Mouse (Mus musculus) layer of hippocampus, adult 18-20 months (tissue): ENCODE results near the gene Ccna1. TPM values are rescaled to one million over a fixed set of nuclear protein-coding genes. Genes with fewer than 3 reads are reported as not detected.
A peak's percentile ranks its signal among the peaks of the same experiment; 100 is the strongest.

Experiments
- DNase-seq, 2 experiments: peaks; one replicate each; pipeline ENCODE4 v3.0.0; 2022; ENCODE audit warnings: low spot score in 2 of 2
- total RNA-seq, 2 experiments: library from RNA; stranded (reverse); gene quantifications; 2 replicates each; pipeline ENCODE4 v1.2.3; 2021

Ccna1 gene
- total RNA-seq, 2 experiments from 2014 or later: 1.6 to 1.7 TPM

GRCm38 (mm10) chr3:55065738-55066665, 10.7 kb upstream of the Ccna1 start:
- DNase-seq: no peak

GRCm38 (mm10) chr3:55064396-55064795, 9.1 kb upstream of the Ccna1 start:
- peak; percentile 60 to 86 for DNase-seq

- DNase-seq: no peak
Observed at GRCm38 (mm10) chr3:55062653-55063052, 7.4 kb upstream of the Ccna1 start.

GRCm38 (mm10) chr3:55056376-55056775, 1.1 kb upstream of the Ccna1 start:
- no peak for DNase-seq

GRCm38 (mm10) chr3:55055747-55056120, 433 bp upstream of the Ccna1 start:
- no peak for DNase-seq

GRCm38 (mm10) chr3:55054231-55054630, 1.1 kb downstream of the Ccna1 start:
- no peak for DNase-seq

GRCm38 (mm10) chr3:55044601-55045370, 10.5 kb downstream of the Ccna1 start:
- peak; percentile 27 to 61 for DNase-seq

- DNase-seq: no peak
Observed at GRCm38 (mm10) chr3:55037608-55038007, 17.7 kb downstream of the Ccna1 start.

- no peak for DNase-seq
Observed at GRCm38 (mm10) chr3:55027271-55027840, 27.9 kb downstream of the Ccna1 start.

- DNase-seq: no peak
Observed at GRCm38 (mm10) chr3:55025502-55025901, 29.8 kb downstream of the Ccna1 start.

- DNase-seq: no peak
Observed at GRCm38 (mm10) chr3:55023347-55023746, 32.0 kb downstream of the Ccna1 start.

GRCm38 (mm10) chr3:55022247-55022646, 33.1 kb downstream of the Ccna1 start:
- DNase-seq: no peak

- no peak for DNase-seq
Observed at GRCm38 (mm10) chr3:55012536-55012935, 42.8 kb downstream of the Ccna1 start.

GRCm38 (mm10) chr3:55011681-55012080, 43.6 kb downstream of the Ccna1 start:
- no peak for DNase-seq

GRCm38 (mm10) chr3:55008965-55009741, 46.1 kb downstream of the Ccna1 start:
- DNase-seq: no peak

GRCm38 (mm10) chr3:55004036-55004435, 51.3 kb downstream of the Ccna1 start:
- DNase-seq: peak in 1 of 2 experiments; percentile 31

- DNase-seq: no peak
Observed at GRCm38 (mm10) chr3:55001677-55002076, 53.6 kb downstream of the Ccna1 start.
